Mouse (Mus musculus): Measurements from ENCODE around the gene Hyal2.

- TF ChIP-seq POLR2A (IDR thresholded peaks at IDR 0.05; ENCODE audit: insufficient read depth, low read depth, low read length), result no peak
- no peak for TF ChIP-seq CTCF (IDR thresholded peaks at IDR 0.05)
These were observed 27.3 kb upstream of the Hyal2 start for GRCm38 (mm10) chr9:107540420-107540819.
